10 mouse cellular contexts compared by ENCODE assay signal in genomic region chr9:32933237-32934071, GRCm38 (mm10).
DNase-seq lines count a peak whose midpoint lies in the region; ATAC-seq and TF ChIP-seq lines count a peak whose summit lies in the region.
"Had no signal": no experiment of that assay in that cellular context is flagged by ENCODE, and none has a peak within 500 bp of the region (broad histone marks: within the 10 kb centered on the region; RNA-seq: fewer than 3 reads in every experiment).

No protein-coding gene starts in this region.

- DNase-seq in spleen, adult 2 months (ENCODE audit: low read depth in 1 of 2, low spot score in 2 of 2) = no peak
- DNase-seq in spleen, postnatal 14 days (ENCODE audit: low spot score in 2 of 2) = no peak
- DNase-seq in kidney, postnatal 0 days (ENCODE audit: low spot score) = peak; percentile 41
- DNase-seq in left cerebral cortex, postnatal 10 days (ENCODE audit: extremely low spot score in 1 of 2, low spot score in 2 of 2) = no peak
- DNase-seq: cerebellum, adult 18-20 months; liver had no signal

- no peaks in the 10 kb centered on the region for H3K27me3 ChIP-seq in spleen, adult 2 months (ENCODE audit: control insufficient read depth, insufficient read depth, low read length)
- no peaks in the 10 kb centered on the region for H3K27me3 ChIP-seq in heart, embryonic 14.5 days (ENCODE audit: control insufficient read depth, insufficient read depth, low read length)
- H3K27me3 ChIP-seq in kidney, postnatal 0 days (ENCODE audit: insufficient read depth, low read length) = no peaks in the 10 kb centered on the region
- H3K27me3 ChIP-seq in stomach, embryonic 15.5 days (replicated peaks) = no peaks in the 10 kb centered on the region
- 0 out of 2 replicates have a peak, but pooled peaks cover 9% of the 10 kb centered on the region for H3K27me3 ChIP-seq in neural tube, embryonic 15.5 days (replicated peaks)
- H3K27me3 ChIP-seq: midbrain, embryonic 15.5 days had no signal

- peaks cover 22% of the 10 kb centered on the region for H3K4me1 ChIP-seq in spleen, adult 2 months (ENCODE audit: control insufficient read depth, insufficient read depth, insufficient read length)
- peaks cover 13 to 23% of the 10 kb centered on the region in 2 experiments for H3K4me1 ChIP-seq in heart, embryonic 14.5 days (ENCODE audit: control insufficient read depth in 2 of 2, insufficient read depth in 2 of 2, low read length in 2 of 2)
- 0 out of 2 replicates have a peak, but pooled peaks cover 3% of the 10 kb centered on the region for H3K4me1 ChIP-seq in kidney, postnatal 0 days (replicated peaks; ENCODE audit: insufficient read depth, low read length)
- H3K4me1 ChIP-seq in stomach, embryonic 15.5 days = peaks cover 7% of the 10 kb centered on the region
- H3K4me1 ChIP-seq in neural tube, embryonic 15.5 days = 0 out of 2 replicates have a peak, but pooled peaks cover 3% of the 10 kb centered on the region
- H3K4me1 ChIP-seq: midbrain, embryonic 15.5 days had no signal

- intact Hi-C loops in left cerebral cortex, postnatal 10 days (cut with DNase I) = no loop called here

- no peak for ATAC-seq in heart, embryonic 14.5 days (ENCODE audit: insufficient number of reproducible peaks, insufficient read depth, low FRiP score, low read depth)
- no peak for ATAC-seq in kidney, postnatal 0 days (replicated peaks; ENCODE audit: low FRiP score, low read depth)
- peak; percentile 47; the same call in 1 of the 2 replicates for ATAC-seq in stomach, embryonic 15.5 days (ENCODE audit: insufficient read depth, low FRiP score, low read depth)
- ATAC-seq in neural tube, embryonic 15.5 days (ENCODE audit: low FRiP score) = no peak
- ATAC-seq: midbrain, embryonic 15.5 days had no signal

- WGBS in spleen, adult 2 months = 81% methylated on average over 7 of the region's 7 CpGs
- 54% methylated on average over 7 of the region's 7 CpGs for whole genome bisulfite sequencing in heart, embryonic 14.5 days
- WGBS in kidney, postnatal 0 days = 57% methylated on average over 7 of the region's 7 CpGs
- 50% methylated on average over 7 of the region's 7 CpGs for WGBS in stomach, embryonic 15.5 days
- 68% methylated on average over 7 of the region's 7 CpGs for WGBS in neural tube, embryonic 15.5 days

- no peaks in the 10 kb centered on the region for H3K9me3 ChIP-seq in heart, embryonic 14.5 days (ENCODE audit: control insufficient read depth, low read length)
- H3K9me3 ChIP-seq in kidney, postnatal 0 days (replicated peaks; ENCODE audit: low read length) = no peaks in the 10 kb centered on the region
- H3K9me3 ChIP-seq in stomach, embryonic 15.5 days = no peaks in the 10 kb centered on the region
- H3K9me3 ChIP-seq in neural tube, embryonic 15.5 days (replicated peaks) = no peaks in the 10 kb centered on the region
- H3K9me3 ChIP-seq: midbrain, embryonic 15.5 days had no signal

- no peak overlapping the region for H3K4me3 ChIP-seq in spleen, adult 2 months (ENCODE audit: extremely low read depth, insufficient read depth, insufficient read length)
- H3K4me3 ChIP-seq in heart, embryonic 14.5 days (ENCODE audit: control insufficient read depth in 1 of 2, insufficient read depth in 1 of 2, low read depth in 1 of 2, low read length in 2 of 2) = no peak overlapping the region
- H3K4me3 ChIP-seq in kidney, postnatal 0 days (replicated peaks; ENCODE audit: low read depth, low read length) = no peak overlapping the region
- no peak overlapping the region for H3K4me3 ChIP-seq in stomach, embryonic 15.5 days (replicated peaks)
- no peak overlapping the region for H3K4me3 ChIP-seq in neural tube, embryonic 15.5 days (replicated peaks)
- H3K4me3 ChIP-seq: midbrain, embryonic 15.5 days had no signal

- no peak for TF ChIP-seq POLR2A in spleen, adult 2 months (IDR thresholded peaks at IDR 0.05; ENCODE audit: low read depth, low read length)

- no peaks in the 10 kb centered on the region for H3K36me3 ChIP-seq in spleen, adult 2 months (ENCODE audit: control insufficient read depth, insufficient read depth, low read length)
- H3K36me3 ChIP-seq in heart, embryonic 14.5 days (ENCODE audit: control insufficient read depth, insufficient read depth, low read length) = no peaks in the 10 kb centered on the region
- no peaks in the 10 kb centered on the region for H3K36me3 ChIP-seq in kidney, postnatal 0 days (ENCODE audit: insufficient read depth, low read length)
- no peaks in the 10 kb centered on the region for H3K36me3 ChIP-seq in stomach, embryonic 15.5 days
- no peaks in the 10 kb centered on the region for H3K36me3 ChIP-seq in neural tube, embryonic 15.5 days
- H3K36me3 ChIP-seq: midbrain, embryonic 15.5 days had no signal

- H3K27ac ChIP-seq in spleen, adult 2 months (ENCODE audit: insufficient read depth, low read length) = peak overlapping the region; percentile 66
- H3K27ac ChIP-seq in heart, embryonic 14.5 days (replicated peaks in 1 of 2; ENCODE audit: control insufficient read depth in 1 of 2, insufficient read depth in 1 of 2, low read depth in 2 of 2, low read length in 2 of 2) = peak overlapping the region; percentile 16 to 44; a peak in 3 of 4 replicates
- no peak overlapping the region for H3K27ac ChIP-seq in kidney, postnatal 0 days
- H3K27ac ChIP-seq in stomach, embryonic 15.5 days = no peak overlapping the region
- H3K27ac ChIP-seq in neural tube, embryonic 15.5 days (replicated peaks) = no peak overlapping the region
- H3K27ac ChIP-seq: midbrain, embryonic 15.5 days had no signal

- TF ChIP-seq CTCF in spleen, adult 2 months (IDR thresholded peaks at IDR 0.05; ENCODE audit: extremely low read depth, insufficient read depth, insufficient read length, insufficient replicate concordance) = no peak
- no peak for TF ChIP-seq CTCF in kidney, postnatal 0 days (IDR thresholded peaks at IDR 0.05; ENCODE audit: low read depth)

- no peak overlapping the region for H3K9ac ChIP-seq in heart, embryonic 14.5 days (ENCODE audit: low read length)
- no peak overlapping the region for H3K9ac ChIP-seq in kidney, postnatal 0 days (ENCODE audit: low read depth, low read length)
- H3K9ac ChIP-seq in stomach, embryonic 15.5 days = no peak overlapping the region
- H3K9ac ChIP-seq in neural tube, embryonic 15.5 days (replicated peaks) = no peak overlapping the region
- H3K9ac ChIP-seq: midbrain, embryonic 15.5 days had no signal

- H3K4me2 ChIP-seq in heart, embryonic 14.5 days (ENCODE audit: low read length) = no peak overlapping the region
- no peak overlapping the region for H3K4me2 ChIP-seq in kidney, postnatal 0 days (ENCODE audit: low read length)
- no peak overlapping the region for H3K4me2 ChIP-seq in stomach, embryonic 15.5 days
- no peak overlapping the region for H3K4me2 ChIP-seq in neural tube, embryonic 15.5 days
- H3K4me2 ChIP-seq: midbrain, embryonic 15.5 days had no signal

Comparison
In these comparisons a context has a peak if more than half of its experiments do, and no peak if none do; other contexts are left out.
1. H3K27ac ChIP-seq: peak in spleen, adult 2 months (single experiment) and heart, embryonic 14.5 days (2 of 2); none in kidney, postnatal 0 days (single experiment), stomach, embryonic 15.5 days (single experiment) and neural tube, embryonic 15.5 days (single experiment).